Mouse (Mus musculus) adrenal gland, postnatal 25 days (tissue): ENCODE measurements around the gene Lgalsl. TPM values are rescaled to one million over a fixed set of nuclear protein-coding genes. Genes with fewer than 3 reads are reported as not detected.

Source experiments
- DNase-seq: peaks from one replicate; pipeline ENCODE4 v3.0.0; 2021; ENCODE audit warnings: mixed read lengths
- total RNA-seq: library from RNA; stranded (reverse); gene quantifications from 2 replicates; pipeline ENCODE4 v1.2.3, GENCODE M21; 2021

Lgalsl gene
- total RNA-seq, 1 experiment from 2014 or later = 32.5 TPM

DNA sequence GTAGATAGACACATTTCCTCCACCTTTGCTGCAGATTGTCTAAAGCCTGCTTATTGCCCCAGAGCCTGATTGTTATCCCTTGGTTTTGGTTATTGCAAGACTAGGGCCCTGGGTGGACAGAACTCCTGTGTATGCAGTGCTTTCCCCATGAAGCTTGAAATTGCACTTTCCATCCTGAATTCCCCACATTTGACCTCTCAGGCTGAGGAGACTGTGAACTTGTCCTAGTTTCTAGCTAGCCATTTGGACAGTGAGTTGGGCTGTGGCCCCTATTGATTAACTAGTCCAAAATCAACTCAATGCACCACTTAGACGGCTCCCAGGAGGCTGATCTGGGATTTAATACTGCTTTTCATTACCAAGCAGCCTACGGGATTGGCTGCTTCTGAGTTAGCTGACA, 6.9 kb downstream of the Lgalsl start:
- DNase-seq = no peak

GRCm38 (mm10) chr11:20823301-20823700, 7.6 kb downstream of the Lgalsl start:
- DNase-seq = no peak

DNA sequence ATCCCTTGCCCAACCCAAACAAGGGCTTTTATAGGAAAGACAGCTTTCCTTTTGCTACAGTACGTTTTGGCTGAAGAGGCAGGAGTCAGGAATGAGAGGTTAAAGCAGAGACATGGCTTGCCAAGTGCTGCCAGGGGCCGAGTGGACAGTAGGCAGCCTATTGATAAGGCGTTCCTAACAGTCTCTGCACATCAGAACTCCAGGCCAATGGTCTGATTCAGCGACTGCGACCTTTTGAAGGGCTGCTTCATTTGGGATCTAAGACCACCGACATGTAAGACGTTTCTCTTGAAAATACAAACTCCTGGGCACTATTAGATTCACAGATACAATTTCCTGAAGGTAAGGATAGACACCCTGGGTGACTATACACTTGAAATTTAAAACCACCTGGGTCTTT, 9.5 kb downstream of the Lgalsl start:
- no peak for DNase-seq

DNA sequence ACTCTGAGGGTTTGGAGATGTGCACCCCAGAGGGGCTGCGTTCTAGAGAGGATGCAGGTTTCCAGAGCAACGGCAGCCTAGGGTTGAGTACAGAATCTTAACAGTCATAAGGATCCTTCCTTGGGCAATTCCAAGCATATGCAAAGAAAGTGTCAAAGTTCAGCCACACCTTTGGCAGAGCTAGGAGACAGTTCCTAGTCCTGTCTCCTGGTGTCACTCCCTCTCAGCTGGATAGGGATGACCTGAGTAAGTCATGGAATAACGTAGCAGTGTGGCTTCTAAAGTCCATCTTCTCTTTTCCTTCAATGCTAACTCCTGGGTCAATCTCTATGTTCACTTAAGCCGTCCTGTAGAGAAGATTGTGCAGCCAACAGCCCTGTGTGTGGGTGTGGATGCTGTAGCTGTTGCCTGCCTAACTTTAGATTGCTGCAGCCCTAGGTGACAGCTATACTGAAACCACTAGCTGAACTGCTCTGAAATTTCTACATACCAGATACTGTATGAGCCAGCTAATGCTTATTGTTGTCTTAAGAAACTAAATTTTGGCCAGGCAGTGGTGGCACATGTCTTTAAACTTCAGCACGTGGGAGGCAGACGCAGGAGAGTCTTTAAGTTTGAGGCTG, 16.8 kb downstream of the Lgalsl start:
- DNase-seq = no peak

- DNase-seq = no peak
These were observed 18.5 kb downstream of the Lgalsl start for GRCm38 (mm10) chr11:20812153-20812887.

DNA sequence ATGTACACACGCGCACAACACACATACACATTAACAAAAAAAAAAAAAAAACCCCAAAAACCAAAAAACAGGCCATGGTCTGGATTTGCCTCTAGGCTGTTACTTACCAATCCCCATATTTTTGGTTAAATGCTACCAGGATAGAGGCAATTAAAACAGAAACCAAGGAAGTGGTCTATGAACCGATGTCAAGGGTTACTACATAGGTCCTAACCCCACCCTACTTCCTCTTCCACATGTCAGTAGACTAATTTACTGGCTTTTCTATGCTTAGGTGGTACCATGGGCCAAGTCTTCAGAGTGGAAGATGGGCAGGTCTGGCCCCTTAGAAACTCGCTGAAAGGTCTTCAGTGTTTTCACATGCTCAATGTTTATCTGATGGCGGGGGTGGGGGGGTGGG, 24.2 kb downstream of the Lgalsl start:
- DNase-seq = no peak

DNA sequence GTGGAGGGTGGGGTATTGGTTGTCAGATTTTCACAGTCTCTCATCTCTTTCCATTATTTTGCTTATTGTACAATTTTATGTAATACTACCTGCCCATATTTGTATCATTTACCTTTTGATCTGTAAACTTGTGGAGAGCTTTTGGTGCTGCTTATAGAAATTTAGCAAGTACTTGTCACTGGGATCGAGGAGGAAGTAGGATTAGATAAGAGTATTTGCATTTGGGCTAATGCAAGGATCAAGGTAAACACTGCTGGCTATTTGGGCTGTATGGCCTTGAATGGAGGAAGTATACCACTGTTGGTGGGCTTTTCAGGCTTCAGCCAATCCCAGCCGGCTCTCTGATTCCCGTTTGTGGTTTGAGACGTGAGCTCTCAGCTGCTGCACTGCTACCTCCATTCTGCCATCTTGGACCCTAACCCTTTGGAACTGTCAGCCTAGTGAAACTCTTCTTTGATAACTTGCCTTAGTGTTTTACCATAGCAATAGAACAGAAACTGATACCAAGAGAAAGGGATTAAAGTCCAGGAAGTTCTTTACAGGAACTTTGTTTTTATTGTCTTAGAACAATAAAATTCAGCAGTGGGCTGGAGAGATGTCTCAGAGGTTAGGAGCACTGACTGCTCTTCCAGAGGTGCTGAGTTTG, 25.1 kb downstream of the Lgalsl start:
- no peak for DNase-seq

GRCm38 (mm10) chr11:20804416-20804815, 26.4 kb downstream of the Lgalsl start:
- no peak for DNase-seq

- DNase-seq = no peak
These were observed 30.4 kb downstream of the Lgalsl start for GRCm38 (mm10) chr11:20800277-20801092.

DNA sequence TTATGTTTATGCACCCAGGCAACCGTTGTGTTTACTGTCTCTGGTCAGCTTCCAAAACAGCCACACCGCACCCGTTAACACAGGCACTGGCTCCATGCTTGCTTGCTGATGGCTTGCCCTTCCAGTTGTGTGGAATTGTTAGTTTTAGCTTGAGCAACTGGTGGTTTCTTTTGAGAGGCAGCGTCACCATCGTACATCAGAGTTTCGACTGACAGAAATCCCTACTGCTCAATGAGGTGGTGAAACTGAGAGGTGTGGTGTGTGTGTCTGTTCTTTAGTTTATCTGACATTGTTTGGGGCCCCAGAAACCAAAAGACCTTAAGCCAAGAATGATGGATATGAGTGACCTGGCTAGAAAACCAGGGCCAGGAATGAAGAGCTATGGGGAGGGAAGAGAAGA, 33.0 kb downstream of the Lgalsl start:
- DNase-seq = no peak

DNA sequence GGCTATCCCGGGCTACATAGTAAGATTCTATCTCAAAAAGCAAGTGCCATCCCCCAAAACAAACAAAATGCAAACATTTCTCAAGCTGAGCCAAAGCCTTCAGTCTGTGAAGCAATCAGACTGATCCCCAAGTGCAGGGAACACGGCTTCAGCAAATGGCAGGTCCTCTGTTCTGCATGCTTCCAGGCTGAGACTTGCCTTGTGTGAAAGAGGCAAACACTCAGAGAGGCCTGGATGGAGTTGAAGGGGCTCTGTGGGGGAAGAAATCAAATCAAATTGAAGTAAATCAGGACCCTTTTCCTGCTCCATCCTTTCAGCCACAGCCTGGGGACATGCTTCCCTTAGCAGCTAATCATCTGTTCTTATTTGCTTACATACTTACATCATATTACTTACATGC, 35.4 kb downstream of the Lgalsl start:
- DNase-seq = no peak

DNA sequence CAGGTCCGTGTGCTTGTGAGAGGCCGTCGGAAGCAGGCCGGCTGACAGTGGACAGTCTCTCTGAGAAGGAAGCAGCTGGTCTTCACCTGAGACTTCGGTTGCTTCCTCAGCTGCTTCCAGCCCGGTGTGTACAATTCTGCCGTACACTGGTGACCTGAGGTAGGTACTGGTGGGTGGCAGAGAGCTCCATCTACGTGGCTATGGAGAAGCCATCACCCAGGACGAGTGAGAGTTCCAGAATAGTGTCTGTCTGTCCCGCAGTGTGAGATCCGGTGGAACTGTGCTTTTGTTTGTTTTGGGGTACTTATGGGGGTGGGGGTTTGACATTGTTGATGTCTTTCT, 36.0 kb downstream of the Lgalsl start:
- DNase-seq = no peak

GRCm38 (mm10) chr11:20794196-20794912, 36.5 kb downstream of the Lgalsl start:
- peak; percentile 82 for DNase-seq

- no peak for DNase-seq
These were observed 37.2 kb downstream of the Lgalsl start for GRCm38 (mm10) chr11:20793676-20794075.

DNA sequence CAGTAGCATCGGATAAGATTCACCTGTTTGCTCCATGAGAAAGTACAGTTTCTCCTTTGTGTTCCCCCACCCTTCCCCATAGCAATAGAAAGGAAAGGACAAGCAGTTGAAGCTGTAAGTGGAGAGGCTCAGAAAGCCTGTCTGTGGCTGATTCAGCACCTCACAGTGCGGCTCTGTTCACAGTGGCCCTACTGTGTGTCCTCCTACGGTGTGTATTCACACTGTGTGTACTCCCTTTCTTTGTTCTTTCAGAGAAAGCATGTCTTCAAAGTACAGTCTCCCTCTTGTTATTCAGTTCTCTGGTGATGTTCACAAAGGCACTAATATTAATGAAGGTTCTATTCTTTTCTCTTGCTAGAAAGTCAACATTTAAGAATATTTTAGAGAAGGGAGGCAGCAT, 38.2 kb downstream of the Lgalsl start:
- no peak for DNase-seq

GRCm38 (mm10) chr11:20791334-20791733, 39.5 kb downstream of the Lgalsl start:
- no peak for DNase-seq

GRCm38 (mm10) chr11:20789015-20789414, 41.8 kb downstream of the Lgalsl start:
- no peak for DNase-seq

DNA sequence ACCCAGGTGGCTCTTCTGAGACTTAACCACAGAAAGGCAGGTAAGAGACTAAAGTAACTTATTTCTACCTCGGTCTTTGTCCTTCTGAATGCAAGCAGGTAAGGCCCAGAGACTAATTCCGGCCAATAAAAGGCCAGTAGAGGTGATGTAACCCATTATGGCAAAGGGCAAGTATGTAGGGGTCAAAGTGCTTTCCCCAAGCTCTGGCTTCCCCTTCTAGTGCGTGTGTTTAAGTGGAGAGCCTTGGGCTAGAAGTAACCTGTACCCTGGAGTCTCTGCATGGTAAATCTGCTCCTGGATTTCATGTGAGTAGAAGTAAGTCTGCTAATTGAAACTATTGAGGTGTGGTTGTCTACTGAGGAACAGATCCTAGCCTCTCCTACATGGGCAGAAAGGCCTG, 42.8 kb downstream of the Lgalsl start:
- no peak for DNase-seq

DNA sequence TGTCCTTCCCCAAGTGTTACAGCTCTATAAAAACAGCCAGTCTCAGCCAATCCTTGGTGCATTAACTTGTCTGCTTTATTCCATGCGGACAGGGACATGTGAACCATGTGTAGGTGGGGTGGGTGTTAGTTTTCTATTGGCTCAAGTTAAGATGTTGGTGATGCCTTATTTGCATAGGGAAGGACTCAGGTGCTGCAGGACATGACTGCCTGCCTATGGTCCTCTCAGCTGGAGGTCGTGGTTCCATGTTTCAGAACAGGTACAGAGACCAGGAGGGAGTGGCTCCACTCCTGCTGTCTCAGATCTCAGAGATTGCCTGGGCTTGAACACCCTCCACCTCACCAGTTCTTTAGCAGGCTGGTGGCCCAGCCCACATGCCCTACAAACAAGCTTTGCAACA, 44.7 kb downstream of the Lgalsl start:
- DNase-seq = no peak

GRCm38 (mm10) chr11:20785186-20785585, 45.7 kb downstream of the Lgalsl start:
- DNase-seq = no peak

DNA sequence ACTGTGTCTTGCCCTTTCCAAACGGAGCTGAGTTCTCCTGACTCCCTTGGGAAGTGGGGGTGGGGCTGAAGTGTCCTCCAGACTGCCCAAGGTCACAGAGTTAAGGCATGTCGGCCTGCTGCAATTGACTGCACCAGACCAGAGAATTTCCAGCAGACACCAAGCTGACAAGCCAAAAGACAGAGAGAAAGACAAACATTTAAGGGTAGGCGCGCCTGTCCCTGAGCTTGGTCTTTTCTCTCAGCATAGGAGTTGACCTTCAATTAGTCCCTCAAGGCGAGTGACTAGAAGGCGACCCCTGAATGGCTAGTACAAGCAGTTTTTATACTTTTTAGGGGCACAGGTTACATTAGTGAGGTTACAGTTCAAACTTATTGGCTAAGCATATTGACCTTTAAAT, 46.1 kb downstream of the Lgalsl start:
- no peak for DNase-seq

DNA sequence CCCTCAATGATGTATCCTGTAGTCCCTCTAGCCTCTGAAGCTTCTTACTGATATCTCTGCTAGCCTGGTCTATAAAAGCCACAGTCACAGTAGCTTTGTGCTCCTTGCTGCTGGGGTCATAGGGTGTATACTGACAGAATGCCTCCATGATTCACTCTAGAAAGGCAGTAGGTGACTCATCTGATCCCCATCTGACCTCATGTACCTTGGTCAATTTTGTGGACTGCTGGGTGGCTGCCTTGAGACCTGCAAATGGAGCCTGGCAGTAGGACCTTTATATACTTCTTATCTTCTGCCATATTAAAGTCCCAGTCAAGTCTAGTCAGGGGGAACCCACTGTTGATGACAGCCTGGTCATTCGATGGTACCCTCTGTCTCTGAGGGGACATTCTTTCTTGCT, 47.4 kb downstream of the Lgalsl start:
- no peak for DNase-seq
